Mouse (Mus musculus) midbrain, embryonic 12.5 days (tissue): ENCODE results near the gene Tm9sf2. TPM values are rescaled to one million over a fixed set of nuclear protein-coding genes. Genes with fewer than 3 reads are reported as not detected.
A peak's percentile ranks its signal among the peaks of the same experiment; 100 is the strongest.

ENCODE experiments used
- ATAC-seq: fragments of 200-750 bp; cut with Nextera tagmentation; 2 replicates; pipeline ENCODE4 v1.8.0; 2017; ENCODE audit warnings: low read depth, moderate TSS enrichment, moderate library complexity; ENCODE audit not compliant: low FRiP score
- H3K27ac ChIP-seq: fragments of 300-500 bp; sonication (generic); replicated peaks from 2 replicates; pipeline ENCODE4 v1.5.1; 2016; ENCODE audit warnings: mild to moderate bottlenecking
- H3K27me3 ChIP-seq: fragments of 300-500 bp; sonication (generic); 2 replicates; pipeline ENCODE4 v1.6.1; 2016; ENCODE audit warnings: mild to moderate bottlenecking
- H3K36me3 ChIP-seq: fragments of 300-500 bp; sonication (generic); 2 replicates; pipeline ENCODE4 v1.6.1; 2016
- H3K4me1 ChIP-seq: fragments of 300-500 bp; sonication (generic); 2 replicates; pipeline ENCODE4 v1.6.1; 2016
- H3K4me2 ChIP-seq: fragments of 300-500 bp; sonication (generic); replicated peaks from 2 replicates; pipeline ENCODE4 v1.6.1; 2016; ENCODE audit warnings: mild to moderate bottlenecking, moderate library complexity
- H3K4me3 ChIP-seq: fragments of 300-500 bp; sonication (generic); 2 replicates; pipeline ENCODE4 v1.5.1; 2016; ENCODE audit warnings: mild to moderate bottlenecking
- H3K9ac ChIP-seq: fragments of 300-500 bp; sonication (generic); replicated peaks from 2 replicates; pipeline ENCODE4 v1.6.1; 2016; ENCODE audit warnings: mild to moderate bottlenecking, moderate library complexity
- H3K9me3 ChIP-seq: fragments of 300-500 bp; sonication (generic); 2 replicates; pipeline ENCODE4 v1.6.1; 2016; ENCODE audit warnings: mild to moderate bottlenecking
- WGBS: fragments of 180-500 bp; shearing (Covaris S2); methylation state at CpG from one replicate; pipeline ENCODE4 v1.1.7; 2016; 5-methylcytosine and 5-hydroxymethylcytosine counted together
- polyA plus RNA-seq: library from polyadenylated mRNA; unstranded; fragments of >200 nt; fragmentation: Nextera tagmentation; extraction: Ambion mirVana; gene quantifications from 2 replicates; pipeline ENCODE4 v1.2.1, GENCODE M21; 2016

Gene Tm9sf2
- polyA plus RNA-seq, 1 experiment from 2014 or later, result 120 TPM

DNA sequence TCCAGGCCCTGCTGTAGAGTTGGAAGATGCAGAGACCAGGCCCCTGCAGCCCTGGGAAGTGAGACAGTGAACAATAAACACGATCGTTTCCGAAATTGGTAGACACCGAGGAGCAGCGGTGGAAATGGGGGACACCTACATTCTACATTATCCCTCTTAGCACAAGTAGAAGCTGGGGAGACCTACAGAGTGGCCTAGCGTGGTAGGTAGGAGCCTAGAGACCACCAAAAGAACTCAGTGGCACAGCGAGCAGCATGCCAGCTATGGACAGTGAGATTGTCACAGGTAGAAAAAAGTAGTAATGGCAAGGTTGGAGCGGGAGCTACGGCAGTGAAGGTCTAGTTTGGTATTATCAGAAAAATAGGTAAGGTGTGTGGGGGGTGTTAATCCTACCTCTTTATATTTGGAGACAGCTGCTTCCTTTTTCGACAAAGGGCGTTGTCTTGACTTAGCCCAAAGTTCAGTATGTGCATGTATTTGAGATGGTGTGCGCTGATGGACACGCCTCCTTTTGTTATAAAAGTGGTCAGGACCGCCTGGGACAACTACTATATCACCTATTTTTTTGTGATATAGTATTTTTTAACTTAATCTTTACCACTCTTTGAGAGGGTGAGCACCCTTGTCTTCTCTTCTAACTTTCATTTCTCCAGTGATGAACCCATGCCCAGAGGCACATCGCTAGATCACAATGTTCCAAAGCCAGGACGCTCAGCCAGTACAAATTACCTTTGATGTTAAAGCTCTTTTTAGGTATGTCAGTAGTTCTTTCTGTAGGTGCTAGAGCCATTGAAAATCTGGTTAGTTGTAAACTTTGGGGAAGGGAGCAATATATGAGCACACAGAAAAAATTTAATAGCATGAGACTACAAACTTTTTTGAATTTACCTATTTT lies 1.2 kb upstream of the Tm9sf2 start:
- Histone ChIP-seq H3K36me3 (no peaks in the 10 kb centered on the region), H3K4me3 (peak overlapping the region; percentile 41), H3K4me1 (peaks cover 30% of the 10 kb centered on the region), H3K9ac (peak overlapping the region; percentile 37; the same call in 1 of the 2 replicates), H3K4me2 (peak overlapping the region; percentile 78), H3K27me3 (no peaks in the 10 kb centered on the region), H3K27ac (peak overlapping the region; percentile 84), H3K9me3 (no peaks in the 10 kb centered on the region)
- no peak for ATAC-seq
- 75% methylated on average over 16 of the region's 16 CpGs for WGBS

DNA sequence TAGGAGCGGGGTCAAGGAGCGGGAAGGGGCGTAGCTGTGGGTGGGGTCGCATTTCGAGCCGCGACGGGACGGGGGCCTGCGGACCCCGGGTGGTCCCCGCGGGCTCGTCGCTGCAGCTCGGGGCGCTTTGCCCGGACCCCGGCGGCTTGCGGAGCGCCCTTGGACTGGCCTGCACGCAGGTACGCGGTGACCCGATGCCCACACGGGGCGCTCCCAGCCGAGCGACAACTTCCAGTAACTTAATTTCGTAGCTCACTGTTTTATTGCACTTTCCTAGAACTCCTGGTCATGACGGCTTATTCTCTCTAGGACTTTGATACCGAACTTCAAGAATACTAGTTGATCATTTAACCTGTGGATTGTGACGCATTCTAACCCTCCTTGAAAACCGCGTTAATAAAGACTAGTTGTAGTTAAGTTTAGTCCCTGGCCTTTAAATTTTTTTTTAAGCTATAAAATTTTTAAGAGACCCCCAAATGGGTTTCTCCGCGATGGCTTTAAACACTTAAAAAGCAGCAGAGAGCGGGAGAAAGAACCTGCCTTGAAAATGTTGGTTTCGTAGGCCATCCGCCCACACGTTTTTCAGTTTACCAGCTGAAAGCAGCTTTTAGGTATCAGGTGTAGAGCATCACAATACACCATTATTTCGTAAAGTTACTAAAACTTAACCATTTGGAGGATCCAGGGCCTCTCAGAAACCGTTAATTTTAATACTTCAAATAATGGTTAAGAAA lies 810 bp downstream of the Tm9sf2 start:
- 6% methylated on average over 44 of the region's 44 CpGs for whole genome bisulfite sequencing
- no peak; the same call in 1 of the 2 replicates for ATAC-seq
- Histone ChIP-seq H3K4me2 (peak overlapping the region; percentile 78), H3K4me1 (peaks cover 30% of the 10 kb centered on the region), H3K4me3 (peak overlapping the region; percentile 99), H3K27me3 (no peaks in the 10 kb centered on the region), H3K9ac (peak overlapping the region; percentile 96), H3K9me3 (no peaks in the 10 kb centered on the region), H3K27ac (peak overlapping the region; percentile 94), H3K36me3 (peaks cover 4% of the 10 kb centered on the region; the same call in 1 of the 2 replicates)

DNA sequence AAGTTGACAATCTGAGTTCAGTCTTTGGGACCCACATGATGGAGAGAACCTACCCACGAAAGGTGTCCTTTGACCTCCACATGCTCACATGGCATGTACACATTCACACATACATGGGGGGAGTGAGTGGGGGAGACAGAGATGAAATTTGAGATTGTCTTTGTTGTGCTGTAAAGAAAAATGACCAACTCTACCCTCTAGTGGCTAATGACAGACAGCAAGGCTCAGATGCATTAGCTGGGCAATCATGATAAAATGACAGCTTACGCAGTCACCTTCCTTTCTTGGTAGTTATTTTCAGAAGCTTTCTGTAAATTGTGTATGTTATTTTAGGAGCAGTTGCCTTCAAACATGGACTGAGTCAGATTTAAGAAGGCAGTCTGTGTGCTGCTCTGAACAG lies 4.8 kb downstream of the Tm9sf2 start:
- peaks cover 4% of the 10 kb centered on the region; the same call in 1 of the 2 replicates for H3K36me3 ChIP-seq
- 95% methylated on average over 2 of the region's 2 CpGs for WGBS
- ATAC-seq, result no peak

GRCm38 (mm10) chr14:122112311-122112710 lies 5.5 kb downstream of the Tm9sf2 start:
- whole genome bisulfite sequencing, result 92% methylated on average over 5 of the region's 5 CpGs
- no peak overlapping the region for H3K4me3 ChIP-seq
- H3K9ac ChIP-seq, result no peak overlapping the region
- no peak for ATAC-seq
- H3K27ac ChIP-seq, result no peak overlapping the region
- H3K4me2 ChIP-seq, result no peak overlapping the region
- peaks cover 21% of the 10 kb centered on the region for H3K4me1 ChIP-seq
- no peaks in the 10 kb centered on the region for H3K27me3 ChIP-seq
- H3K36me3 ChIP-seq, result peaks cover 4% of the 10 kb centered on the region; the same call in 1 of the 2 replicates
- H3K9me3 ChIP-seq, result no peaks in the 10 kb centered on the region

More for the DNA sequence above, 4.8 kb downstream of the Tm9sf2 start:
- no peaks in the 10 kb centered on the region for H3K9me3 ChIP-seq
- H3K9ac ChIP-seq, result no peak overlapping the region
- no peak overlapping the region for H3K27ac ChIP-seq
- H3K4me2 ChIP-seq, result no peak overlapping the region
- H3K27me3 ChIP-seq, result no peaks in the 10 kb centered on the region
- no peak overlapping the region for H3K4me3 ChIP-seq
- peaks cover 21% of the 10 kb centered on the region for H3K4me1 ChIP-seq

- Histone ChIP-seq H3K9ac (no peak overlapping the region), H3K27me3 (no peaks in the 10 kb centered on the region), H3K4me1 (0 out of 2 replicates have a peak, but pooled peaks cover 2% of the 10 kb centered on the region), H3K4me2 (no peak overlapping the region), H3K27ac (no peak overlapping the region), H3K9me3 (no peaks in the 10 kb centered on the region), H3K36me3 (peaks cover 4% of the 10 kb centered on the region; the same call in 1 of the 2 replicates), H3K4me3 (no peak overlapping the region)
- WGBS, result 92% methylated on average over 1 of the region's 1 CpGs
- ATAC-seq, result no peak
These were observed 9.4 kb downstream of the Tm9sf2 start for GRCm38 (mm10) chr14:122116200-122116599.

DNA sequence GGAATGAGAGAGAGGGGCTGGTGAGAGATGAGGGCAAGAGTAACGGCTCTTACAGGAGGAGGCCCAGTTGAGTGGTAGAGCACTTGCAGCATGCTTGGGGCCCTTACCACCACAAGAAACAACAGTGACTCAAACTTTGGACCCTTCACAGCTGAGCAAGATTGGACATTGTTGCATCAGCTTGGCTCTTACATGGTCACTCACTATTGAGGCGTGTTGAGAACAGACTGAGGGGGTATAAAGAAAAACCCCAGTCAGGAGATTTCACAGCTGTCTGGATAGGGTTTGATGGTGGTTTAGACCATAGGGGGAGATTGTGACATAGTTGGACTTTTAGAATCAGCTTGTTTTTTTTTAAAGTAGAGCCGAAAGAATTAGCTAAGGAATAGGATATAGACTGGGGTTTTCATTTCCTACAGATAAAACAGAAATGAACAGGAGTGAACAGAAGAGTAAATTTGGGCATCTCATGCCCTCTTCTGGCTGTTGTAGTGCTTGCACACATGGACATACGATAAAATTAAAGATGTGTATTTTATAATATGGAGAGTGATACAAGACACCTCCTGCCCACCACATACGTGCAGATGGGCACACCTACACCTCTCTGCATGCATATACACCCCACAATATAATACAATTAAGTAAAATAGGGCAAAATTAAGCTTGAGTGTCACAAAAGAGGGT lies 23.4 kb downstream of the Tm9sf2 start:
- Histone ChIP-seq H3K4me2 (no peak overlapping the region), H3K27me3 (no peaks in the 10 kb centered on the region), H3K4me3 (no peak overlapping the region), H3K36me3 (peaks cover 42% of the 10 kb centered on the region), H3K27ac (no peak overlapping the region), H3K9ac (no peak overlapping the region), H3K4me1 (no peaks in the 10 kb centered on the region), H3K9me3 (no peaks in the 10 kb centered on the region)
- 85% methylated on average over 5 of the region's 5 CpGs for WGBS
- ATAC-seq, result no peak

GRCm38 (mm10) chr14:122131644-122132043 lies 24.8 kb downstream of the Tm9sf2 start:
- 94% methylated on average over 2 of the region's 2 CpGs for WGBS
- Histone ChIP-seq H3K27me3 (no peaks in the 10 kb centered on the region), H3K4me2 (no peak overlapping the region)

GRCm38 (mm10) chr14:122136368-122136928 lies 29.6 kb downstream of the Tm9sf2 start:
- whole genome bisulfite sequencing, result 94% methylated on average over 3 of the region's 3 CpGs
- no peaks in the 10 kb centered on the region for H3K27me3 ChIP-seq
- H3K9me3 ChIP-seq, result no peaks in the 10 kb centered on the region
- H3K27ac ChIP-seq, result no peak overlapping the region
- peaks cover 36% of the 10 kb centered on the region for H3K36me3 ChIP-seq
- no peak overlapping the region for H3K9ac ChIP-seq
- no peaks in the 10 kb centered on the region for H3K4me1 ChIP-seq
- H3K4me3 ChIP-seq, result no peak overlapping the region
- no peak overlapping the region for H3K4me2 ChIP-seq
- ATAC-seq, result no peak

More at GRCm38 (mm10) chr14:122131644-122132043, 24.8 kb downstream of the Tm9sf2 start:
- H3K9ac ChIP-seq, result no peak overlapping the region
- no peaks in the 10 kb centered on the region for H3K9me3 ChIP-seq
- H3K27ac ChIP-seq, result no peak overlapping the region
- peaks cover 37% of the 10 kb centered on the region for H3K36me3 ChIP-seq
- no peak for ATAC-seq
- no peaks in the 10 kb centered on the region for H3K4me1 ChIP-seq
- H3K4me3 ChIP-seq, result no peak overlapping the region

DNA sequence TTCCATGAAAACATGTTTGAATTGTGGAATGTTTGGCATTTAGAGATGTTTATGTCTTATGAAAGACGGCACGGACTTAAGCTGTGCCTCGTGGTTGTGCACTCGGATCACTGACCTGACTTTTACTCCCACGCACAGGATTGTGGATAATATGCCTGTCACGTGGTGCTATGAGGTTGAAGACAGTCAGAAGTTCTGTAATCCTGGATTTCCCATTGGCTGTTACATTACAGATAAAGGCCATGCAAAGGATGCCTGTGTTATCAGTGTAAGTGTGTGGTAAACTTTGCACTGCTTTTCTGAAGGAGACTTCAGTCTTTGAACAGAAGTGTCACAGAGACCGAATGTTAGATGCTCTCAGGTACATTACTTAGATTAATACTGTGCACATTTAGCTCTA lies 30.4 kb downstream of the Tm9sf2 start:
- Histone ChIP-seq H3K4me1 (no peaks in the 10 kb centered on the region), H3K4me2 (no peak overlapping the region), H3K4me3 (no peak overlapping the region), H3K9ac (no peak overlapping the region), H3K27me3 (no peaks in the 10 kb centered on the region), H3K27ac (no peak overlapping the region), H3K36me3 (peaks cover 41% of the 10 kb centered on the region), H3K9me3 (no peaks in the 10 kb centered on the region)
- WGBS, result 95% methylated on average over 7 of the region's 7 CpGs
- no peak for ATAC-seq

DNA sequence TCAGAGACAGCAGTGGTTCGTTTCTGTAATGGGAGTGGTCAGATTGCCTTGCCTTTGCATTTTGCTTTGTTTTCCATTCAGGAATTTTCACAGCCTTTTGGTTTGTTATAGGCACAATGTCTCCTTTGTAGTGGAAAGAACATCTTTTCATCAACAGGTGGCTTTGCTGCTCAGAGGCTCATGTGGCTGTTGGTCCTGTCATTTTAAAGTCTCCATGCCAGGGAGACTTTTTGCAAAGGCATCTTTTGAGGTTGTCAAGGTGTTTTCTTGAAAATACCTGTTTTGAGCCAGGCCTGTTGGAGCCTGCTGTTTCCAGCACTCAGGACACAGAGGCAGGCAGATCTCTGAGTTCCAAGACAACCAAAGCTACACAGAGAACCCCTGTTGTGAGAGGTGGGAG lies 33.3 kb downstream of the Tm9sf2 start:
- H3K4me3 ChIP-seq, result no peak overlapping the region
- peaks cover 54% of the 10 kb centered on the region for H3K36me3 ChIP-seq
- WGBS, result 79% methylated on average over 1 of the region's 1 CpGs
- no peak for ATAC-seq
- H3K27ac ChIP-seq, result no peak overlapping the region
- H3K27me3 ChIP-seq, result no peaks in the 10 kb centered on the region
- no peak overlapping the region for H3K9ac ChIP-seq
- no peak overlapping the region for H3K4me2 ChIP-seq
- no peaks in the 10 kb centered on the region for H3K4me1 ChIP-seq
- H3K9me3 ChIP-seq, result no peaks in the 10 kb centered on the region

- H3K9ac ChIP-seq, result no peak overlapping the region
- 89% methylated on average over 4 of the region's 4 CpGs for WGBS
- no peak overlapping the region for H3K27ac ChIP-seq
- H3K9me3 ChIP-seq, result no peaks in the 10 kb centered on the region
- no peak overlapping the region for H3K4me3 ChIP-seq
- no peaks in the 10 kb centered on the region for H3K27me3 ChIP-seq
- peaks cover 68% of the 10 kb centered on the region for H3K36me3 ChIP-seq
- no peaks in the 10 kb centered on the region for H3K4me1 ChIP-seq
- ATAC-seq, result no peak
- no peak overlapping the region for H3K4me2 ChIP-seq
These were observed 36.9 kb downstream of the Tm9sf2 start for GRCm38 (mm10) chr14:122143585-122144269.
